Mouse (Mus musculus): Measurements from ENCODE around the gene Actr2.
"Not testable (repeated sequence)": the region's sequence is repeated elsewhere in the genome, so short reads cannot be mapped to it uniquely, and the experiment has no call there.

- not testable (repeated sequence) for TF ChIP-seq EP300 (IDR thresholded peaks at IDR 0.05; ENCODE audit: insufficient read depth, low read depth, low read length); POLR2A (IDR thresholded peaks at IDR 0.05; ENCODE audit: insufficient read depth, low read length); CTCF (IDR thresholded peaks at IDR 0.05; ENCODE audit: low read depth, low read length)
These were observed 49.9 kb downstream of the Actr2 start for GRCm38 (mm10) chr11:20062801-20063200.

Data from ES-Bruce4 (cell line).